Mouse (Mus musculus) bone marrow, adult 2 months (tissue): Measurements from ENCODE around the gene Btf3l4. TPM values are rescaled to one million over a fixed set of nuclear protein-coding genes. Genes with fewer than 3 reads are reported as not detected.

ENCODE experiments used
- H3K27ac ChIP-seq: fragments of 200-500 bp; 2 replicates; pipeline ENCODE4 v1.5.1; 2012; ENCODE audit warnings: low read depth, mild to moderate bottlenecking, control low read depth, inconsistent platforms, low read length; ENCODE audit not compliant: control insufficient read depth, poor library complexity, insufficient read depth
- H3K4me1 ChIP-seq: fragments of 200-500 bp; 2 replicates; pipeline ENCODE4 v1.6.1; 2011; ENCODE audit warnings: low read length; ENCODE audit not compliant: control insufficient read depth, insufficient read depth
- H3K4me3 ChIP-seq: fragments of 200-500 bp; replicated peaks from 2 replicates; pipeline ENCODE3; 2011; ENCODE audit warnings: mild to moderate bottlenecking, low read depth, low read length, control low read depth; ENCODE audit not compliant: control insufficient read depth
- CTCF ChIP-seq: fragments of 200-500 bp; IDR thresholded peaks from 2 replicates; pipeline ENCODE4 v1.5.1; 2011; ENCODE audit warnings: low read length, control low read depth; ENCODE audit not compliant: control insufficient read depth, insufficient read depth
- POLR2A ChIP-seq: fragments of 200-500 bp; IDR thresholded peaks from 2 replicates; pipeline ENCODE4 v1.6.1; 2011; ENCODE audit warnings: low read depth, mild to moderate bottlenecking, control low read depth, low read length, borderline replicate concordance; ENCODE audit not compliant: control insufficient read depth
- WGBS: fragments of 180-500 bp; shearing (Covaris S2); methylation state at CpG from one replicate; pipeline ENCODE4 v1.1.7; 2018; 5-methylcytosine and 5-hydroxymethylcytosine counted together
- polyA plus RNA-seq: library from polyadenylated mRNA; stranded (reverse); fragments of >200 nt; gene quantifications from 2 replicates; pipeline ENCODE4 v1.2.4, GENCODE M21; 2011; ENCODE audit warnings: low replicate concordance; ENCODE audit not compliant: missing spikeins, insufficient read depth, insufficient read length

Gene Btf3l4
- polyA plus RNA-seq, 1 experiment = 23.5 TPM

DNA sequence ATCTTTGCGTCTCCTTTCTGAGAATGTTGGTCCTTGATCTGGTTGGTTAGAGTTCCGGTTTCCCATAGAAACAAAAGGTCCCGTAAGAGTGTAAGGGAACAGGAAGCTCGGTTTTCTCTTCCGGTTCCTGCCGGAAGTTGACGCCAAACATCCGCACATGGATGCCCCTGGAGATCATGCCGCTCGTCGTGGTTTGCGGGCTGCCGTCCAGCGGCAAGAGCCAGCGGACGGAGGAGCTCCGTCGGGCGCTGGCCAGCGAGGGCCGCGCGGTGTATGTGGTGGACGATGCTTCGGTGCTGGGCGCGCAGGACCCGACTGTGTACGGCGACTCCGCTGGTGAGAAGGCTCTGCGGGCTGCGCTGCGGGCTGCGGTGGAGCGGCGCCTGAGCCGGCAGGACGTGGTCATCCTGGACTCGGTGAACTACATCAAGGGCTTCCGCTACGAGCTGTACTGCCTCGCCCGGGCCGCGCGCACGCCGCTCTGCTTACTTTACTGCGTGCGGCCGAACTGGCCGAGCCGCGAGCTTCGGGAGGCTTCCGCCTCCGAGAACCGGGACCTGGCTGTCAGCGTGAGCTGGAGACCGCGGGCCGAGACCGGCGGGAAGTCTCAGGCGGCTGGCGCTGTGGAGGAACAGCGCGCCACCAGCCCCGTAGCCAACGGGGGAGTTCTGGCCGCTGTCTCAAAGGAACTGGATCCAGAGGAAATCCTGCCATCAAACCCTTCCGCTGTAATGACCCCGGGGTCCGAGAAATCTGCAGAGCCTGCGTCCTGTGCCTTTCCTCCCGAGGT lies 14.5 kb upstream of the Btf3l4 start, which contains the start of gene Kti12:
Gene Kti12 (plus strand): TSS at position 71 of the 790 bp plus-strand sequence.
- WGBS = under 1% methylated on average over 77 of the region's 77 CpGs
- peak within 1 kb of the TSS; percentile 100 for H3K4me3 ChIP-seq
- peak within 1 kb of the TSS; percentile 92 for H3K27ac ChIP-seq
- no peaks in the 10 kb centered on the region for H3K4me1 ChIP-seq
- TF ChIP-seq POLR2A (peak; percentile 53; the same call in 1 of the 2 replicates), CTCF (no peak)

- Histone ChIP-seq H3K27ac (no peak overlapping the region), H3K4me1 (no peaks in the 10 kb centered on the region), H3K4me3 (no peak overlapping the region)
- TF ChIP-seq POLR2A (no peak), CTCF (no peak)
- 87% methylated on average over 5 of the region's 5 CpGs for WGBS
These were observed 12.6 kb upstream of the Btf3l4 start for GRCm38 (mm10) chr4:108845824-108846569.

DNA sequence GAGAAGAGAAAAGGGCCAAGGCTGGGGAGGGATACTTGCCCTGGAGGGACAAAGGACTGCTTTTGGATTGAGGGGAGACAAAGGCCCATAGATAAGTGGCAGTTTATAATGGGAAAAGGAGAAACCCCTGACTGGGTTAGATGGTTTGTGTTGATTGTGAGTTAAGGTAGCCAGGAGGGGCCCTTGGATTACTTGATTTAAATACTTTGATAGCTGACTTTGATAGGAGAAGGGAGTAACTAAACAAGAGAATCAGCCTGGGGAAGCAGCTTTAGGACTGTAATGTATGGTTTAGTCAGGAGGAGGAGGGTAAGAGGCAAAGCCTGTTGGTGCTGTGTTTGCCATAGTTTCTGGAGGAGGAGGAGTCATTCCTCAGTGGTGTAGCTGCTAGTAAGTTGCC lies 9.9 kb upstream of the Btf3l4 start:
- H3K4me3 ChIP-seq = no peak overlapping the region
- TF ChIP-seq CTCF (no peak), POLR2A (no peak)
- H3K27ac ChIP-seq = no peak overlapping the region
- no peaks in the 10 kb centered on the region for H3K4me1 ChIP-seq

DNA sequence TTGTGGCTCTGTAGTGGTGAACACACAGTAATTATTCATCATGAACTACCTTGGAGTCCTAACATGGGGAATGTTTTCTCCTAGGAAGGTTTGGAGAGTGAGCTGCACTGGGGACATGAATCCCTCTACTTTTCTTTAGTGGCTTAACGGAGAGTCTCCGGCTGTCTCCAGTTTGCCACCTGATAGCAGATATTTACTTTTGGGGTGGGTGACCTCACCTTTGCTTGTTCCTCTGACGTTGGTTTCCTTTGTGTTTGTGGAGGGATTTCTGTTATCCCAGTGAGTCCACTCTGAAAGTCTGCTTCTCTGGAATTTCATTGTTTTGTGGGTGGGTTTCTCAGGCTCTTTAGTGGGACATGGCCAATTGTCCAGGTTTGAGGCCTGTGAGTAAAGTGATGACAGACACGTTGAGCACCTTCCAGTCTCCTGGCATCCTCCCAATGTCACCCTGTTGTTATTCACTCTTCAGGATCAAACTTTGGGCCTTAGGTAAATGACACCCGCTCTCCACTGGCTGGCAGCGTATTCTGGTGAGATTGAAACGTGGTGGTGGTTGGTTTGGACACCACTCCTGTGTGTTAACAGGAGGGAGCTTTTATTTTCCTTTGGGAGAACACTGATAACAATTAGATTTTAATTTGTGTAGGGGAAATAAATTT lies 8.6 kb upstream of the Btf3l4 start:
- no peaks in the 10 kb centered on the region for H3K4me1 ChIP-seq
- 85% methylated on average over 7 of the region's 7 CpGs for WGBS
- TF ChIP-seq POLR2A = no peak
- no peak for TF ChIP-seq CTCF
- H3K27ac ChIP-seq = no peak overlapping the region
- no peak overlapping the region for H3K4me3 ChIP-seq

GRCm38 (mm10) chr4:108838031-108838430 lies 4.6 kb upstream of the Btf3l4 start:
- 94% methylated on average over 4 of the region's 4 CpGs for whole genome bisulfite sequencing
- no peak for TF ChIP-seq CTCF
- no peak for TF ChIP-seq POLR2A
- H3K4me1 ChIP-seq = no peaks in the 10 kb centered on the region
- H3K4me3 ChIP-seq = no peak overlapping the region
- no peak overlapping the region for H3K27ac ChIP-seq

GRCm38 (mm10) chr4:108835496-108835895 lies 2.1 kb upstream of the Btf3l4 start:
- TF ChIP-seq CTCF = no peak
- TF ChIP-seq POLR2A = no peak
- Histone ChIP-seq H3K4me1 (no peaks in the 10 kb centered on the region), H3K4me3 (peak overlapping the region; percentile 20), H3K27ac (no peak overlapping the region)
- WGBS = 60% methylated on average over 3 of the region's 3 CpGs

GRCm38 (mm10) chr4:108834971-108835311 lies 1.5 kb upstream of the Btf3l4 start:
- H3K27ac ChIP-seq = no peak overlapping the region
- WGBS = 1% methylated on average over 15 of the region's 15 CpGs
- TF ChIP-seq POLR2A (no peak), CTCF (no peak)
- peak overlapping the region; percentile 83 for H3K4me3 ChIP-seq
- no peaks in the 10 kb centered on the region for H3K4me1 ChIP-seq

- Histone ChIP-seq H3K4me1 (no peaks in the 10 kb centered on the region), H3K27ac (peak within 1 kb of the TSS; percentile 87), H3K4me3 (peak within 1 kb of the TSS; percentile 83)
- TF ChIP-seq POLR2A (no peak), CTCF (no peak)
- WGBS = under 1% methylated on average over 34 of the region's 34 CpGs
These were observed 929 bp upstream of the Btf3l4 start, which contains the start of gene Txndc12 for GRCm38 (mm10) chr4:108834115-108834970. Gene Txndc12 (plus strand): TSS chr4:108834601.
